Mouse (Mus musculus): Measurements from ENCODE around the gene Glis2. TPM values are rescaled to one million over a fixed set of nuclear protein-coding genes. Genes with fewer than 3 reads are reported as not detected.
A peak's percentile ranks its signal among the peaks of the same experiment; 100 is the strongest.

Glis2 gene
- total and polyA plus RNA-seq, 3 experiments: 0.62 to 5.0 TPM; not detected in 1

DNA sequence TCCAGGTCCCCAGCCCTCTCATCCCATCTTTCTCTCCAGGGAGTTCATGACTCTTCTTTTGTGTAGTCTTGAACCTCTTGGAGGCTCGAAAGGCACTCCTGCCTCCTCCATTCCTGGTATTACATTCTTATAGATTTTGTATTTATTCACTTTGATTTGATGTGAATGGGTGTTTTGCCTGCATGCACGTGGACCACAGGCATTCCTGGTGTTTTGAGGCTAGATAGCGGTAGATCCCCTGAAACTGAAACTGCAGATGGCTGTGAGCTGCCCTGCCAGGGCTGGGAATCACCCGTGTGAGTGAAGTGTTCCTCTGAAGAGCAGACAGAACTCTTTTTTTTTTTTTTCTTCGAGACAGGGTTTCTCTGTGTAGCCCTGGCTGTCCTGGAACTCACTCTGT is 10.1 kb upstream of the Glis2 start:
- Histone ChIP-seq H3K27ac (ENCODE audit: control insufficient read depth, low read depth, low read length) (no peak overlapping the region), H3K9me3 (replicated peaks; ENCODE audit: insufficient read depth, low read length) (no peaks in the 10 kb centered on the region), H3K9ac (ENCODE audit: control insufficient read depth, low read depth, low read length, poor library complexity, severe bottlenecking) (no peak overlapping the region), H3K79me2 (ENCODE audit: control insufficient read depth, insufficient read depth, low read length, poor library complexity) (no peaks in the 10 kb centered on the region), H3K27me3 (ENCODE audit: control insufficient read depth in 1 of 2, insufficient read depth in 2 of 2, low read length in 2 of 2) (no peaks in the 10 kb centered on the region), H3K36me3 (ENCODE audit: control insufficient read depth in 1 of 2, insufficient read depth in 2 of 2, low read length in 2 of 2) (peaks cover 0 to 21% of the 10 kb centered on the region in 2 experiments; a peak in 2 of 4 replicates), H3K4me3 (ENCODE audit: control insufficient read depth in 1 of 2, insufficient read depth in 1 of 2, low read depth in 2 of 2, low read length in 2 of 2) (no peak overlapping the region; a peak in 2 of 4 replicates), H3K4me1 (ENCODE audit: control insufficient read depth in 1 of 2, insufficient read depth in 2 of 2, low read length in 2 of 2) (peaks cover 12 to 35% of the 10 kb centered on the region in 2 experiments)
- no peak for DNase-seq (ENCODE audit: low read depth, low spot score)
- TF ChIP-seq ZC3H11A (IDR thresholded peaks at IDR 0.05; ENCODE audit: low read depth, low read length) (no peak), TCF12 (IDR thresholded peaks at IDR 0.05; ENCODE audit: low read depth, low read length) (no peak), MYB (IDR thresholded peaks at IDR 0.05; ENCODE audit: low read depth, low read length) (no peak), MYC (IDR thresholded peaks at IDR 0.05; ENCODE audit: low read depth, low read length) (no peak), UBTF (IDR thresholded peaks at IDR 0.05; ENCODE audit: borderline replicate concordance, insufficient read depth, low read depth, low read length) (no peak), GATA1 (IDR thresholded peaks at IDR 0.05; ENCODE audit: low read depth, low read length) (no peak), KAT2A (conservative IDR thresholded peaks at IDR 0.05; ENCODE audit: low read depth, low read length) (no peak), MAFK (IDR thresholded peaks at IDR 0.05; ENCODE audit: borderline replicate concordance, low read depth, low read length) (no peak), HCFC1 (IDR thresholded peaks at IDR 0.05; ENCODE audit: low read depth, low read length) (no peak), SIN3A (IDR thresholded peaks at IDR 0.05; ENCODE audit: low read length) (no peak), MEF2A (IDR thresholded peaks at IDR 0.05; ENCODE audit: extremely low read depth, insufficient replicate concordance, low read depth, low read length, poor library complexity, severe bottlenecking) (no peak), TAL1 (IDR thresholded peaks at IDR 0.05; ENCODE audit: low read length) (no peak), POLR2AphosphoS5 (IDR thresholded peaks at IDR 0.05; ENCODE audit: borderline replicate concordance, low read depth, low read length) (no peak), MAZ (IDR thresholded peaks at IDR 0.05; ENCODE audit: low read depth, low read length) (no peak), USF1 (IDR thresholded peaks at IDR 0.05; ENCODE audit: low read depth, low read length) (no peak)

DNA sequence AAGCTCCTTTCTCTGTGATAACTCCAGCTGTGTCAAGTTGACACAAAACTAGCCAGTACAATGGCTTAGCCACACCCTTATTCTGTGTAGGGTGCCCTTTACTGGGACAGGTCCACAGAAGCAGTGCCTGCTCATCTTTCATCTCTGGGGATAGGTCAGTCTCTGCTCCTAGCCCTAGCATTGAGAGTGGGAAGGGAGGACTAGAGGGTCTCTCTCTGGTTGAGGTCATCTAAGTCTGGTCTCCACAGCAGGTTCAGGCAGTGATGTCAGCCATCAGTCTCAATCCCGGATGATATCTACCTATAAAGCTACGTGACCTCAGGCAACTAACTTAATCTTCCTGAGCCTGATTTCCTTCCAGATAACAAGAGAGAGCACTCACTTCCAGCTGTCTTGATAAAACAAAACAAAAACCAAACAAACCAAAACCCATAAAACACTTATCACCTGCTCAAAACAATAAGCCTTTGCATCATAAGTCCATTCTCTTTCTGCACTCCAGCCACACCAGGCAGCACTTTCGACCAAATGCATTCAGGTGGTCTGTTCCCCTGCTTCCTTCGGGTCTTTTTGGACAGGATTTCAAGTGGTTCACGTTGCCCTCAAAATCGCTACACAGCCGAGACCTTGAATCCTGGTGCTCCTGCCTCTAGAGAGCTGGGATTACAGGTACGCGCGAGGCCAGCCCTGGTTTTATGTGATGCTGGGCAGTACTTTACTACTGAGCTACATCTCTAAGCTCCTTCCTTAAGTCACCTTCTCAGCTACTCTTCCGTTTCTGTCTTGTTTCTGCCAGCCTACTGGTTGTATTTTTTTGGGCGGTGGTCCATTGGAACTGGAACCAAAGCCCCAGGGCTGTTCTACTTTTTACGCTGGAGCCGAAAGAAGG is 8.6 kb upstream of the Glis2 start:
- Histone ChIP-seq H3K4me3 (ENCODE audit: control insufficient read depth in 1 of 2, insufficient read depth in 1 of 2, low read depth in 2 of 2, low read length in 2 of 2) (peak overlapping the region; percentile 71 to 75), H3K9ac (ENCODE audit: control insufficient read depth, low read depth, low read length, poor library complexity, severe bottlenecking) (peak overlapping the region; percentile 59), H3K79me2 (ENCODE audit: control insufficient read depth, insufficient read depth, low read length, poor library complexity) (no peaks in the 10 kb centered on the region), H3K27me3 (ENCODE audit: control insufficient read depth in 1 of 2, insufficient read depth in 2 of 2, low read length in 2 of 2) (no peaks in the 10 kb centered on the region), H3K9me3 (replicated peaks; ENCODE audit: insufficient read depth, low read length) (no peaks in the 10 kb centered on the region), H3K27ac (ENCODE audit: control insufficient read depth, low read depth, low read length) (0 out of 2 replicates have a peak overlapping the region, but pooled peaks have one; percentile 5), H3K36me3 (ENCODE audit: control insufficient read depth in 1 of 2, insufficient read depth in 2 of 2, low read length in 2 of 2) (peaks cover 0 to 21% of the 10 kb centered on the region in 2 experiments; a peak in 2 of 4 replicates), H3K4me1 (ENCODE audit: control insufficient read depth in 1 of 2, insufficient read depth in 2 of 2, low read length in 2 of 2) (peaks cover 12 to 35% of the 10 kb centered on the region in 2 experiments)
- no peak for DNase-seq (ENCODE audit: low read depth, low spot score)
- TF ChIP-seq ZKSCAN1 (IDR thresholded peaks at IDR 0.05; ENCODE audit: low read depth, low read length) (peak; percentile 67; the same call in 1 of the 2 replicates), GATA1 (IDR thresholded peaks at IDR 0.05; ENCODE audit: low read depth, low read length) (peak; percentile 58), GABPA (IDR thresholded peaks at IDR 0.05; ENCODE audit: low read depth, low read length) (no peak), CHD1 (IDR thresholded peaks at IDR 0.05; ENCODE audit: low read depth, low read length) (no peak), MAZ (IDR thresholded peaks at IDR 0.05; ENCODE audit: low read depth, low read length) (no peak), NELFE (IDR thresholded peaks at IDR 0.05; ENCODE audit: low read depth, low read length) (0 out of 2 replicates have a peak, but pooled peaks have one; percentile 5), SMC3 (IDR thresholded peaks at IDR 0.05; ENCODE audit: low read depth, low read length) (no peak), EP300 (IDR thresholded peaks at IDR 0.05; ENCODE audit: low read depth in 1 of 2, low read length in 2 of 2) (0 out of 4 replicates have a peak, but pooled peaks of 1 of the 2 experiments have one; percentile 14), MAFK (IDR thresholded peaks at IDR 0.05; ENCODE audit: borderline replicate concordance, low read depth, low read length) (no peak), USF1 (IDR thresholded peaks at IDR 0.05; ENCODE audit: low read depth, low read length) (no peak), RCOR1 (IDR thresholded peaks at IDR 0.05; ENCODE audit: low read depth, low read length) (0 out of 2 replicates have a peak, but pooled peaks have one; percentile 10), TAL1 (IDR thresholded peaks at IDR 0.05; ENCODE audit: low read length) (no peak), USF2 (IDR thresholded peaks at IDR 0.05; ENCODE audit: borderline replicate concordance in 1 of 2, insufficient read depth in 1 of 2, low read depth in 1 of 2, low read length in 2 of 2) (no peak), MEF2A (IDR thresholded peaks at IDR 0.05; ENCODE audit: extremely low read depth, insufficient replicate concordance, low read depth, low read length, poor library complexity, severe bottlenecking) (no peak), CHD2 (IDR thresholded peaks at IDR 0.05; ENCODE audit: low read length) (no peak), MXI1 (IDR thresholded peaks at IDR 0.05; ENCODE audit: low read depth, low read length) (no peak), POLR2AphosphoS2 (IDR thresholded peaks at IDR 0.05; ENCODE audit: low read length) (no peak), KAT2A (conservative IDR thresholded peaks at IDR 0.05; ENCODE audit: low read depth, low read length) (no peak), TBP (IDR thresholded peaks at IDR 0.05; ENCODE audit: low read depth, low read length) (no peak)

Measured in MEL (cell line).